Mouse (Mus musculus) intestine, postnatal 0 days (tissue): Measurements from ENCODE around the gene Gm9964. TPM values are rescaled to one million over a fixed set of nuclear protein-coding genes. Genes with fewer than 3 reads are reported as not detected.

ENCODE experiments used
- ATAC-seq: fragments of 200-750 bp; cut with Nextera tagmentation; 2 replicates; pipeline ENCODE4 v1.8.0; 2017; ENCODE audit warnings: mild to moderate bottlenecking, moderate TSS enrichment, moderate library complexity
- H3K27ac ChIP-seq: fragments of 300-500 bp; sonication (generic); 2 replicates; pipeline ENCODE4 v1.5.1; 2014; ENCODE audit warnings: mild to moderate bottlenecking, low read depth, low read length, moderate library complexity
- H3K27me3 ChIP-seq: fragments of 300-500 bp; sonication (generic); replicated peaks from 2 replicates; pipeline ENCODE4 v1.6.1; 2014; ENCODE audit warnings: low read length, mixed read lengths; ENCODE audit not compliant: control insufficient read depth, insufficient read depth
- H3K36me3 ChIP-seq: fragments of 300-500 bp; sonication (generic); 2 replicates; pipeline ENCODE4 v1.6.1; 2014; ENCODE audit warnings: mild to moderate bottlenecking, moderate library complexity; ENCODE audit not compliant: control insufficient read depth, insufficient read depth
- H3K4me1 ChIP-seq: fragments of 300-500 bp; sonication (generic); replicated peaks from 2 replicates; pipeline ENCODE4 v1.6.1; 2014; ENCODE audit warnings: antibody characterized with exemption, low read length, mixed read lengths; ENCODE audit not compliant: control insufficient read depth, insufficient read depth
- H3K4me2 ChIP-seq: fragments of 300-500 bp; sonication (generic); replicated peaks from 2 replicates; pipeline ENCODE4 v1.6.1; 2014; ENCODE audit warnings: low read depth, mild to moderate bottlenecking, moderate library complexity
- H3K4me3 ChIP-seq: fragments of 300-500 bp; sonication (generic); 2 replicates; pipeline ENCODE4 v1.5.1; 2014; ENCODE audit warnings: low read depth, low read length
- H3K9ac ChIP-seq: fragments of 300-500 bp; sonication (generic); 2 replicates; pipeline ENCODE4 v1.6.1; 2014; ENCODE audit warnings: mild to moderate bottlenecking, low read depth, low read length
- H3K9me3 ChIP-seq: fragments of 300-500 bp; sonication (generic); 2 replicates; pipeline ENCODE4 v1.6.1; 2016; ENCODE audit warnings: mixed run types; ENCODE audit not compliant: control insufficient read depth
- CTCF ChIP-seq: sonication (generic); IDR thresholded peaks from 2 replicates; pipeline ENCODE4 v1.5.1; 2016; ENCODE audit warnings: low read depth, mild to moderate bottlenecking, control low read depth, antibody characterized with exemption, moderate library complexity
- WGBS: fragments of 180-500 bp; shearing (Covaris S2); extraction: QIAGEN DNeasy Blood & Tissue Kit; methylation state at CpG from one replicate; pipeline ENCODE4 v1.1.7; 2014; 5-methylcytosine and 5-hydroxymethylcytosine counted together
- polyA plus RNA-seq: library from polyadenylated mRNA; unstranded; fragments of >200 nt; fragmentation: Nextera tagmentation; extraction: Ambion mirVana; gene quantifications from 2 replicates; pipeline ENCODE4 v1.2.1, GENCODE M21; 2015

The Gm9964 gene
- polyA plus RNA-seq, 1 experiment from 2014 or later: not detected

DNA sequence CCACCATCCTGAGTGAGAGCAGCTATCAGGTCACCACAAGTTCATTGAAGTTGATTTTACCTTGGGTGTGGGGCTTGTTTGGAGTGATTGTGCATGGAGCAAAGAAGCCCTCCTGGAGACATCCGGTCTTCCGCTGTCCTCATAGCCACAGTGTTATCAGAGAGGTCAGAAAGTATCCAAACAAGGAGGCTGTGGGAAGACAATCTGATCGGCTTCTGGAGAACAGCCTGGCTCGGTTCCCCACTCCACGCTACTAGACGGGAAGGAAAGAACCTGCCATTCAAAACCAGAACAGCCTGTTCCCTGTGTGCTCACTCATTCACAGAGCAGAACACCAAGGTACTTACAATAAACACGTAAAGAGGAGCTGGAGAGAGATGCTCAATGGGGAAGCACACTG is 23.1 kb upstream of the Gm9964 start:
- no peak overlapping the region for H3K27ac ChIP-seq
- H3K27me3 ChIP-seq: no peaks in the 10 kb centered on the region
- H3K4me2 ChIP-seq: no peak overlapping the region
- 40% methylated on average over 7 of the region's 7 CpGs for WGBS
- no peaks in the 10 kb centered on the region for H3K9me3 ChIP-seq
- H3K4me1 ChIP-seq: no peaks in the 10 kb centered on the region
- H3K36me3 ChIP-seq: no peaks in the 10 kb centered on the region
- no peak overlapping the region for H3K4me3 ChIP-seq
- no peak for TF ChIP-seq CTCF
- ATAC-seq: no peak
- no peak overlapping the region for H3K9ac ChIP-seq

GRCm38 (mm10) chr11:79316807-79317345 is 20.2 kb upstream of the Gm9964 start:
- no peak overlapping the region for H3K9ac ChIP-seq
- no peak for ATAC-seq
- no peak for TF ChIP-seq CTCF
- H3K4me1 ChIP-seq: no peaks in the 10 kb centered on the region
- no peaks in the 10 kb centered on the region for H3K36me3 ChIP-seq
- no peaks in the 10 kb centered on the region for H3K27me3 ChIP-seq
- WGBS: 86% methylated on average over 8 of the region's 8 CpGs
- no peak overlapping the region for H3K27ac ChIP-seq
- no peak overlapping the region for H3K4me3 ChIP-seq
- no peak overlapping the region for H3K4me2 ChIP-seq
- H3K9me3 ChIP-seq: no peaks in the 10 kb centered on the region

DNA sequence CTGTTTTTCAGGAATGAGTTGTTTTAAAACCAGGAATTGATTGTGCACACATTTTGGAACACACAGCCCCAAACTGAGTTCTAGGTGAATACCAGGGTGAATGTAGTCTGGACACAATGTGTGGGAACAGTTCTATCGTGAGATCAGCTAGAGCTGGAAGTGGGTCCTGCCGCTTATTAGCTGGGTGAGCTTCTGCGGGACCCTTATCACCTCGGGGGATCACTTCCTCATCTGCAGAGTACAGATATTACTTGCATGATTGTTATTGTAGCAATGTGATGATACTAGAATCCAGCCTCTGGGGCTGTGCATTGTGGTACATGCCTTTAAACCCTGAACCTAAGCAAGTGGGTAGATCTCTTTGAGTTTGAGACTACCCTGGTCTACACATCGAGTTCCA is 13.8 kb upstream of the Gm9964 start:
- H3K9me3 ChIP-seq: no peaks in the 10 kb centered on the region
- H3K4me3 ChIP-seq: no peak overlapping the region
- peaks cover 14% of the 10 kb centered on the region for H3K4me1 ChIP-seq
- H3K27me3 ChIP-seq: no peaks in the 10 kb centered on the region
- H3K36me3 ChIP-seq: no peaks in the 10 kb centered on the region
- ATAC-seq: no peak
- H3K27ac ChIP-seq: no peak overlapping the region
- WGBS: 70% methylated on average over 5 of the region's 5 CpGs
- no peak overlapping the region for H3K4me2 ChIP-seq
- TF ChIP-seq CTCF: no peak
- H3K9ac ChIP-seq: no peak overlapping the region

DNA sequence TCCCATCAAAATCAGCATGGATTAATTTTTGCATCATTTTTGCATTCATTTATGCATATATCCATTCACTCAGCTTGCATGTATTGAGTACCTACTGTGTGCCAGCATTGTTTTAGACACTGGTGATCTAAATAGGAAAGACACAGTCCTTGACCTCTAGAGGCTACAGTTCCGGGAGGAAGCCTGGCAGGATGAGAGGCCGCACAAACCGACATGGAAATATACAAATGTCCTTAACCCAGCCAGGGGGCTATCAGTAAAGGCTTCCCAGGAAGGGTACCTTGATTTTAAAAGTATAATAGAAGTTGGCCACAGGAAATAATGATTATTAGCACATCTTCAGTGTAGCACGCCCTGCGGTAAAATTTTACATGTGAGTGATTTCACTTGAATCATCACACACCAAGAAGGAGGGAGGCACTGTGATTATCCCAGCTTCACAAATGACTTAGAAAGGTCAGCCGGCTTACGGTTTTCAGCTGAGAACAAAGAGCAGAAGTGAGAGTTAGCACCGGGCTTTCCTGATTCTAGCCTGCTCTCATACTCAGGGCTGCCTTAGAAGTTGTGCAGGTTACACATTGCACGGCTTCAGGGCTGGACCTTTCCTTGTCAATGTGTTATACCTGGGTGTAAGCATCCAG is 11.0 kb upstream of the Gm9964 start:
- no peak for ATAC-seq
- Histone ChIP-seq H3K4me2 (no peak overlapping the region), H3K27me3 (no peaks in the 10 kb centered on the region), H3K4me1 (peaks cover 14% of the 10 kb centered on the region), H3K9ac (no peak overlapping the region), H3K4me3 (no peak overlapping the region), H3K36me3 (no peaks in the 10 kb centered on the region), H3K27ac (peak overlapping the region; percentile 73; the same call in 1 of the 2 replicates), H3K9me3 (no peaks in the 10 kb centered on the region)
- no peak for TF ChIP-seq CTCF
- 66% methylated on average over 9 of the region's 9 CpGs for WGBS

- no peaks in the 10 kb centered on the region for H3K36me3 ChIP-seq
- no peaks in the 10 kb centered on the region for H3K27me3 ChIP-seq
- no peak overlapping the region for H3K4me3 ChIP-seq
- no peaks in the 10 kb centered on the region for H3K9me3 ChIP-seq
- peaks cover 14% of the 10 kb centered on the region for H3K4me1 ChIP-seq
- no peak overlapping the region for H3K4me2 ChIP-seq
- no peak overlapping the region for H3K9ac ChIP-seq
- TF ChIP-seq CTCF: no peak
- no peak for ATAC-seq
- WGBS: 20% methylated on average over 10 of the region's 10 CpGs
- H3K27ac ChIP-seq: peak overlapping the region; percentile 73; the same call in 1 of the 2 replicates
These were observed 10.3 kb upstream of the Gm9964 start for GRCm38 (mm10) chr11:79306996-79307395.

DNA sequence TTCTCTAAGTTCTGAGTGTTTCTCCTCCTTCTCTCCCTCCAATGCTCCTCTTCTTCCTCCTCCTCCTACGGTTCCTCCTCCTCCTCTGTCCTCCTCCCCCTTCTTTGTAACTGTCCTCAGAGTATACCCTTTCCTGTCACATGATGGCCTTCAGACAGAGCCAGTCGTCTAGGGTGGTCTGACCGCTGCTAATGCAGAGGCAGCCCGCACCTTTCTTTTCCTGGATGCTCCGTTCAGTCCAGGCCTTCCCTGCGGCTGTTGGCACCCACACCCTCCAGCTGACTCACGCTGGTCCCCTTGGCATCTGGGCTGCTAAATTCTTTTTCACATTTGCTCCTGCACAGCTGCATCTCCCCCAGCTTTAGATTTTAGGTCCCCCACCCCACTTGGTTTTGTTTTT is 9.8 kb upstream of the Gm9964 start:
- no peak for TF ChIP-seq CTCF
- Histone ChIP-seq H3K36me3 (no peaks in the 10 kb centered on the region), H3K27me3 (no peaks in the 10 kb centered on the region), H3K4me1 (peaks cover 14% of the 10 kb centered on the region), H3K4me3 (no peak overlapping the region), H3K9ac (no peak overlapping the region), H3K9me3 (no peaks in the 10 kb centered on the region), H3K4me2 (no peak overlapping the region), H3K27ac (peak overlapping the region; percentile 73)
- 50% methylated on average over 7 of the region's 7 CpGs for WGBS
- no peak for ATAC-seq
